Mouse (Mus musculus) limb, embryonic 15.5 days (tissue): ENCODE measurements around the gene Sh3rf3. TPM values are rescaled to one million over a fixed set of nuclear protein-coding genes. Genes with fewer than 3 reads are reported as not detected.

Experiments
- ATAC-seq: fragments of 200-750 bp; cut with Nextera tagmentation; 2 replicates; pipeline ENCODE4 v1.8.0; 2017; ENCODE audit warnings: low read depth, moderate TSS enrichment; ENCODE audit not compliant: insufficient number of reproducible peaks, low FRiP score, low TSS enrichment
- H3K27ac ChIP-seq: fragments of 300-500 bp; sonication (generic); 2 replicates; pipeline ENCODE4 v1.5.1; 2015; ENCODE audit warnings: moderate library complexity, mild to moderate bottlenecking, inconsistent platforms
- H3K27me3 ChIP-seq: fragments of 300-500 bp; sonication (generic); 2 replicates; pipeline ENCODE4 v1.6.1; 2015; ENCODE audit warnings: inconsistent platforms
- H3K36me3 ChIP-seq: fragments of 300-500 bp; sonication (generic); 2 replicates; pipeline ENCODE4 v1.6.1; 2015; ENCODE audit warnings: inconsistent platforms
- H3K4me1 ChIP-seq: fragments of 300-500 bp; sonication (generic); 2 replicates; pipeline ENCODE4 v1.6.1; 2015; ENCODE audit warnings: inconsistent platforms
- H3K4me2 ChIP-seq: fragments of 300-500 bp; sonication (generic); 2 replicates; pipeline ENCODE4 v1.6.1; 2015; ENCODE audit warnings: mild to moderate bottlenecking, inconsistent platforms
- H3K4me3 ChIP-seq: fragments of 300-500 bp; sonication (generic); 2 replicates; pipeline ENCODE4 v1.5.1; 2015; ENCODE audit warnings: mild to moderate bottlenecking, inconsistent platforms
- H3K9ac ChIP-seq: fragments of 300-500 bp; sonication (generic); 2 replicates; pipeline ENCODE4 v1.6.1; 2015; ENCODE audit warnings: inconsistent platforms
- H3K9me3 ChIP-seq: fragments of 300-500 bp; sonication (generic); 2 replicates; pipeline ENCODE4 v1.6.1; 2016; ENCODE audit warnings: inconsistent platforms
- WGBS: fragments of 180-500 bp; shearing (Covaris S2); methylation state at CpG from one replicate; pipeline ENCODE4 v1.1.7; 2015; 5-methylcytosine and 5-hydroxymethylcytosine counted together
- polyA plus RNA-seq: library from polyadenylated mRNA; unstranded; fragments of >200 nt; fragmentation: Nextera tagmentation; extraction: Ambion mirVana; gene quantifications from 2 replicates; pipeline ENCODE4 v1.2.1, GENCODE M21; 2015

Sh3rf3 gene
- 2.1 and 3.6 TPM in 2 replicates for polyA plus RNA-seq

- WGBS, result under 1% methylated on average over 76 of the region's 79 CpGs
- H3K4me2 ChIP-seq, result peak within 1 kb of the TSS; percentile 99
- peaks cover 34% of the 10 kb centered on the region for H3K27me3 ChIP-seq
- H3K4me3 ChIP-seq, result peak within 1 kb of the TSS; percentile 68
- no peaks in the 10 kb centered on the region for H3K9me3 ChIP-seq
- H3K27ac ChIP-seq, result peak within 1 kb of the TSS; percentile 81
- peak within 1 kb of the TSS; percentile 52 for H3K9ac ChIP-seq
- no peaks in the 10 kb centered on the region for H3K36me3 ChIP-seq
- ATAC-seq, result 0 out of 2 replicates have a peak, but pooled peaks have one; percentile 59
- peaks cover 20% of the 10 kb centered on the region for H3K4me1 ChIP-seq
Observed at GRCm38 (mm10) chr10:58813081-58813800, at the start of gene Sh3rf3. Gene Sh3rf3, plus strand, starts transcription at chr10:58813359.

- no peak for ATAC-seq
- Histone ChIP-seq H3K9me3 (no peaks in the 10 kb centered on the region), H3K9ac (no peak overlapping the region), H3K4me2 (no peak overlapping the region), H3K27ac (no peak overlapping the region), H3K27me3 (no peaks in the 10 kb centered on the region), H3K36me3 (no peaks in the 10 kb centered on the region), H3K4me3 (no peak overlapping the region), H3K4me1 (no peaks in the 10 kb centered on the region)
- 85% methylated on average over 8 of the region's 8 CpGs for WGBS
Observed at GRCm38 (mm10) chr10:58788486-58789274, 24.5 kb upstream of the Sh3rf3 start.

- no peak overlapping the region for H3K4me3 ChIP-seq
- H3K36me3 ChIP-seq, result no peaks in the 10 kb centered on the region
- no peak for ATAC-seq
- H3K9me3 ChIP-seq, result no peaks in the 10 kb centered on the region
- no peaks in the 10 kb centered on the region for H3K27me3 ChIP-seq
- WGBS, result 85% methylated on average over 8 of the region's 8 CpGs
- H3K4me2 ChIP-seq, result no peak overlapping the region
- H3K27ac ChIP-seq, result no peak overlapping the region
- H3K4me1 ChIP-seq, result no peaks in the 10 kb centered on the region
- H3K9ac ChIP-seq, result no peak overlapping the region
Observed at GRCm38 (mm10) chr10:58797555-58797954, 15.6 kb upstream of the Sh3rf3 start.

GRCm38 (mm10) chr10:58798156-58798555 lies 15.0 kb upstream of the Sh3rf3 start:
- no peaks in the 10 kb centered on the region for H3K4me1 ChIP-seq
- H3K36me3 ChIP-seq, result no peaks in the 10 kb centered on the region
- no peaks in the 10 kb centered on the region for H3K27me3 ChIP-seq
- H3K27ac ChIP-seq, result no peak overlapping the region
- H3K9ac ChIP-seq, result no peak overlapping the region
- H3K9me3 ChIP-seq, result no peaks in the 10 kb centered on the region
- no peak for ATAC-seq
- no peak overlapping the region for H3K4me2 ChIP-seq
- WGBS, result 82% methylated on average over 3 of the region's 3 CpGs
- H3K4me3 ChIP-seq, result no peak overlapping the region

GRCm38 (mm10) chr10:58800996-58801433 lies 12.1 kb upstream of the Sh3rf3 start:
- H3K9me3 ChIP-seq, result no peaks in the 10 kb centered on the region
- no peaks in the 10 kb centered on the region for H3K36me3 ChIP-seq
- H3K9ac ChIP-seq, result no peak overlapping the region
- 74% methylated on average over 21 of the region's 21 CpGs for whole genome bisulfite sequencing
- ATAC-seq, result no peak
- no peaks in the 10 kb centered on the region for H3K27me3 ChIP-seq
- no peak overlapping the region for H3K4me3 ChIP-seq
- no peak overlapping the region for H3K4me2 ChIP-seq
- no peak overlapping the region for H3K27ac ChIP-seq
- H3K4me1 ChIP-seq, result no peaks in the 10 kb centered on the region

- no peak overlapping the region for H3K4me2 ChIP-seq
- no peak for ATAC-seq
- 31% methylated on average over 1 of the region's 1 CpGs for WGBS
Observed at GRCm38 (mm10) chr10:58802391-58802790, 10.8 kb upstream of the Sh3rf3 start.

GRCm38 (mm10) chr10:58807956-58808355 lies 5.2 kb upstream of the Sh3rf3 start:
- no peak overlapping the region for H3K4me2 ChIP-seq
- no peak for ATAC-seq
- H3K27me3 ChIP-seq, result peaks cover 12% of the 10 kb centered on the region
- H3K9me3 ChIP-seq, result no peaks in the 10 kb centered on the region
- WGBS, result 21% methylated on average over 3 of the region's 3 CpGs
- no peak overlapping the region for H3K27ac ChIP-seq
- no peaks in the 10 kb centered on the region for H3K36me3 ChIP-seq
- no peak overlapping the region for H3K9ac ChIP-seq
- H3K4me3 ChIP-seq, result no peak overlapping the region
- peaks cover 4% of the 10 kb centered on the region; the same call in 1 of the 2 replicates for H3K4me1 ChIP-seq

More at GRCm38 (mm10) chr10:58802391-58802790, 10.8 kb upstream of the Sh3rf3 start:
- H3K4me1 ChIP-seq, result no peaks in the 10 kb centered on the region
- no peaks in the 10 kb centered on the region for H3K27me3 ChIP-seq
- H3K27ac ChIP-seq, result no peak overlapping the region
- H3K36me3 ChIP-seq, result no peaks in the 10 kb centered on the region
- no peak overlapping the region for H3K4me3 ChIP-seq
- H3K9me3 ChIP-seq, result no peaks in the 10 kb centered on the region
- no peak overlapping the region for H3K9ac ChIP-seq

- WGBS, result 45% methylated on average over 5 of the region's 5 CpGs
- Histone ChIP-seq H3K36me3 (no peaks in the 10 kb centered on the region), H3K27me3 (peaks cover 30% of the 10 kb centered on the region), H3K4me2 (no peak overlapping the region), H3K9ac (no peak overlapping the region), H3K27ac (no peak overlapping the region), H3K4me1 (peaks cover 20% of the 10 kb centered on the region), H3K9me3 (no peaks in the 10 kb centered on the region), H3K4me3 (no peak overlapping the region)
- no peak for ATAC-seq
Observed at GRCm38 (mm10) chr10:58810181-58810580, 3.0 kb upstream of the Sh3rf3 start.

- ATAC-seq, result peak; percentile 71
- H3K36me3 ChIP-seq, result no peaks in the 10 kb centered on the region
- H3K27ac ChIP-seq, result peak overlapping the region; percentile 81
- peaks cover 34% of the 10 kb centered on the region for H3K27me3 ChIP-seq
- peaks cover 20% of the 10 kb centered on the region for H3K4me1 ChIP-seq
- WGBS, result under 1% methylated on average over 63 of the region's 63 CpGs
- H3K9ac ChIP-seq, result peak overlapping the region; percentile 52
- H3K9me3 ChIP-seq, result no peaks in the 10 kb centered on the region
- H3K4me3 ChIP-seq, result peak overlapping the region; percentile 68
- H3K4me2 ChIP-seq, result peak overlapping the region; percentile 99
Observed at GRCm38 (mm10) chr10:58812210-58813080, 714 bp upstream of the Sh3rf3 start.

- no peaks in the 10 kb centered on the region for H3K9me3 ChIP-seq
- H3K27me3 ChIP-seq, result peaks cover 34% of the 10 kb centered on the region
- WGBS, result under 1% methylated on average over 35 of the region's 35 CpGs
- H3K4me3 ChIP-seq, result peak overlapping the region; percentile 68
- no peaks in the 10 kb centered on the region for H3K36me3 ChIP-seq
- H3K9ac ChIP-seq, result peak overlapping the region; percentile 52
- peak overlapping the region; percentile 99 for H3K4me2 ChIP-seq
- peaks cover 20% of the 10 kb centered on the region for H3K4me1 ChIP-seq
- 0 out of 2 replicates have a peak, but pooled peaks have one; percentile 37 for ATAC-seq
- H3K27ac ChIP-seq, result no peak overlapping the region
Observed at GRCm38 (mm10) chr10:58813801-58814191, 637 bp downstream of the Sh3rf3 start.

GRCm38 (mm10) chr10:58814486-58814885 lies 1.3 kb downstream of the Sh3rf3 start:
- ATAC-seq, result no peak
- H3K36me3 ChIP-seq, result no peaks in the 10 kb centered on the region
- WGBS, result 53% methylated on average over 7 of the region's 7 CpGs
- H3K27ac ChIP-seq, result no peak overlapping the region
- peak overlapping the region; percentile 99 for H3K4me2 ChIP-seq
- H3K4me3 ChIP-seq, result peak overlapping the region; percentile 68
- H3K27me3 ChIP-seq, result peaks cover 34% of the 10 kb centered on the region
- H3K4me1 ChIP-seq, result peaks cover 20% of the 10 kb centered on the region
- H3K9ac ChIP-seq, result no peak overlapping the region
- H3K9me3 ChIP-seq, result no peaks in the 10 kb centered on the region
